Mouse (Mus musculus): Measurements from ENCODE around the gene Gm28308. TPM values are rescaled to one million over a fixed set of nuclear protein-coding genes. Genes with fewer than 3 reads are reported as not detected.

Gene Gm28308
- polyA plus RNA-seq, 1 experiment from 2014 or later, result not detected

- Histone ChIP-seq H3K4me3 (no peak overlapping the region), H3K9me3 (no peaks in the 10 kb centered on the region), H3K4me1 (peaks cover 20% of the 10 kb centered on the region), H3K27ac (no peak overlapping the region; the same call in 1 of the 2 replicates), H3K36me3 (no peaks in the 10 kb centered on the region), H3K27me3 (ENCODE audit: insufficient read depth, poor library complexity, severe bottlenecking) (peaks cover 100% of the 10 kb centered on the region)
- WGBS, result 11% methylated on average over 10 of the region's 10 CpGs
- no peak for DNase-seq (ENCODE audit: low spot score)
Observed at GRCm38 (mm10) chr6:52200751-52201250, 12.3 kb downstream of the Gm28308 start.

- Histone ChIP-seq H3K4me3 (0 out of 2 replicates have a peak overlapping the region, but pooled peaks have one; percentile 18), H3K27me3 (ENCODE audit: insufficient read depth, poor library complexity, severe bottlenecking) (peaks cover 100% of the 10 kb centered on the region), H3K27ac (peak overlapping the region; percentile 11; the same call in 1 of the 2 replicates), H3K9me3 (no peaks in the 10 kb centered on the region), H3K4me1 (peaks cover 16% of the 10 kb centered on the region), H3K36me3 (no peaks in the 10 kb centered on the region)
- DNase-seq (ENCODE audit: low spot score), result no peak
- WGBS, result 3% methylated on average over 30 of the region's 30 CpGs
Observed at GRCm38 (mm10) chr6:52200073-52200750, 12.9 kb downstream of the Gm28308 start.

- DNase-seq (ENCODE audit: low spot score), result peak; percentile 73
- Histone ChIP-seq H3K9me3 (no peaks in the 10 kb centered on the region), H3K4me1 (peaks cover under 1% of the 10 kb centered on the region; the same call in 1 of the 2 replicates), H3K27me3 (ENCODE audit: insufficient read depth, poor library complexity, severe bottlenecking) (peaks cover 100% of the 10 kb centered on the region), H3K4me3 (no peak overlapping the region), H3K36me3 (no peaks in the 10 kb centered on the region), H3K27ac (no peak overlapping the region)
- under 1% methylated on average over 10 of the region's 10 CpGs for WGBS
Observed at GRCm38 (mm10) chr6:52197271-52197670, 15.9 kb downstream of the Gm28308 start.

- no peak overlapping the region for H3K27ac ChIP-seq
- WGBS, result 3% methylated on average over 9 of the region's 9 CpGs
- H3K36me3 ChIP-seq, result no peaks in the 10 kb centered on the region
- H3K9me3 ChIP-seq, result no peaks in the 10 kb centered on the region
- no peak for DNase-seq (ENCODE audit: low spot score)
- H3K4me1 ChIP-seq, result peaks cover 5% of the 10 kb centered on the region; the same call in 1 of the 2 replicates
- H3K4me3 ChIP-seq, result no peak overlapping the region
- peaks cover 100% of the 10 kb centered on the region for H3K27me3 ChIP-seq (ENCODE audit: insufficient read depth, poor library complexity, severe bottlenecking)
Observed at GRCm38 (mm10) chr6:52196811-52197210, 16.3 kb downstream of the Gm28308 start.

- Histone ChIP-seq H3K36me3 (no peaks in the 10 kb centered on the region), H3K4me1 (peaks cover 15% of the 10 kb centered on the region), H3K4me3 (no peak overlapping the region), H3K27me3 (ENCODE audit: insufficient read depth, poor library complexity, severe bottlenecking) (peaks cover 100% of the 10 kb centered on the region), H3K9me3 (no peaks in the 10 kb centered on the region), H3K27ac (no peak overlapping the region)
- no peak for DNase-seq (ENCODE audit: low spot score)
- 2% methylated on average over 10 of the region's 10 CpGs for WGBS
Observed at GRCm38 (mm10) chr6:52194690-52195089, 18.4 kb downstream of the Gm28308 start.

- peak overlapping the region; percentile 73 for H3K27ac ChIP-seq
- peak; percentile 82 for DNase-seq (ENCODE audit: low spot score)
- H3K4me3 ChIP-seq, result peak overlapping the region; percentile 61
- H3K36me3 ChIP-seq, result no peaks in the 10 kb centered on the region
- H3K9me3 ChIP-seq, result no peaks in the 10 kb centered on the region
- peaks cover 15% of the 10 kb centered on the region for H3K4me1 ChIP-seq
- WGBS, result under 1% methylated on average over 39 of the region's 55 CpGs
- H3K27me3 ChIP-seq (ENCODE audit: insufficient read depth, poor library complexity, severe bottlenecking), result peaks cover 100% of the 10 kb centered on the region
Observed at GRCm38 (mm10) chr6:52191860-52192550, 21.1 kb downstream of the Gm28308 start.

GRCm38 (mm10) chr6:52190906-52191810, 22.0 kb downstream of the Gm28308 start, which contains the start of gene Hoxa4:
TSS of gene Hoxa4 (minus strand) at chr6:52191753.
- Histone ChIP-seq H3K9me3 (no peaks in the 10 kb centered on the region), H3K27ac (peak within 1 kb of the TSS; percentile 83), H3K36me3 (no peaks in the 10 kb centered on the region), H3K27me3 (ENCODE audit: insufficient read depth, poor library complexity, severe bottlenecking) (peaks cover 100% of the 10 kb centered on the region), H3K4me1 (peaks cover 15% of the 10 kb centered on the region), H3K4me3 (peak within 1 kb of the TSS; percentile 61)
- DNase-seq (ENCODE audit: low spot score), result peak; percentile 76
- 2% methylated on average over 97 of the region's 102 CpGs for WGBS

GRCm38 (mm10) chr6:52190410-52190809, 22.7 kb downstream of the Gm28308 start:
- DNase-seq (ENCODE audit: low spot score), result peak; percentile 77
- no peaks in the 10 kb centered on the region for H3K9me3 ChIP-seq
- 0 out of 2 replicates have a peak overlapping the region, but pooled peaks have one; percentile 83 for H3K27ac ChIP-seq
- H3K4me1 ChIP-seq, result peaks cover 15% of the 10 kb centered on the region
- no peaks in the 10 kb centered on the region for H3K36me3 ChIP-seq
- H3K27me3 ChIP-seq (ENCODE audit: insufficient read depth, poor library complexity, severe bottlenecking), result peaks cover 100% of the 10 kb centered on the region
- peak overlapping the region; percentile 61 for H3K4me3 ChIP-seq
- WGBS, result under 1% methylated on average over 23 of the region's 23 CpGs

GRCm38 (mm10) chr6:52189909-52190308, 23.2 kb downstream of the Gm28308 start:
- Histone ChIP-seq H3K9me3 (no peaks in the 10 kb centered on the region), H3K4me3 (peak overlapping the region; percentile 61; the same call in 1 of the 2 replicates), H3K27me3 (ENCODE audit: insufficient read depth, poor library complexity, severe bottlenecking) (peaks cover 100% of the 10 kb centered on the region), H3K27ac (0 out of 2 replicates have a peak overlapping the region, but pooled peaks have one; percentile 83), H3K4me1 (peaks cover 15% of the 10 kb centered on the region), H3K36me3 (no peaks in the 10 kb centered on the region)
- WGBS, result 5% methylated on average over 8 of the region's 8 CpGs
- DNase-seq (ENCODE audit: low spot score), result no peak

GRCm38 (mm10) chr6:52189172-52189591, 24.0 kb downstream of the Gm28308 start:
- Histone ChIP-seq H3K4me1 (peaks cover 19% of the 10 kb centered on the region), H3K9me3 (no peaks in the 10 kb centered on the region), H3K27me3 (ENCODE audit: insufficient read depth, poor library complexity, severe bottlenecking) (peaks cover 100% of the 10 kb centered on the region), H3K27ac (no peak overlapping the region), H3K36me3 (no peaks in the 10 kb centered on the region), H3K4me3 (no peak overlapping the region)
- 9% methylated on average over 5 of the region's 5 CpGs for WGBS
- DNase-seq (ENCODE audit: low spot score), result no peak

GRCm38 (mm10) chr6:52186500-52186899, 26.6 kb downstream of the Gm28308 start:
- Histone ChIP-seq H3K27ac (no peak overlapping the region), H3K4me1 (peaks cover 11% of the 10 kb centered on the region), H3K9me3 (no peaks in the 10 kb centered on the region), H3K4me3 (no peak overlapping the region), H3K36me3 (no peaks in the 10 kb centered on the region), H3K27me3 (ENCODE audit: insufficient read depth, poor library complexity, severe bottlenecking) (peaks cover 100% of the 10 kb centered on the region)
- DNase-seq (ENCODE audit: low spot score), result no peak
- WGBS, result 5% methylated on average over 1 of the region's 1 CpGs

GRCm38 (mm10) chr6:52185834-52186233, 27.3 kb downstream of the Gm28308 start:
- no peak for DNase-seq (ENCODE audit: low spot score)
- no peaks in the 10 kb centered on the region for H3K36me3 ChIP-seq
- WGBS, result 12% methylated on average over 3 of the region's 3 CpGs

More at GRCm38 (mm10) chr6:52185834-52186233, 27.3 kb downstream of the Gm28308 start:
- H3K27ac ChIP-seq, result no peak overlapping the region
- H3K4me3 ChIP-seq, result no peak overlapping the region
- peaks cover 100% of the 10 kb centered on the region for H3K27me3 ChIP-seq (ENCODE audit: insufficient read depth, poor library complexity, severe bottlenecking)
- H3K4me1 ChIP-seq, result peaks cover 4% of the 10 kb centered on the region; the same call in 1 of the 2 replicates
- H3K9me3 ChIP-seq, result no peaks in the 10 kb centered on the region

All from heart, embryonic 10.5 days (tissue).